Mouse (Mus musculus) kidney, embryonic 14.5 days (tissue): ENCODE measurements around the gene Pfdn4. TPM values are rescaled to one million over a fixed set of nuclear protein-coding genes. Genes with fewer than 3 reads are reported as not detected.

ENCODE experiments used
- ATAC-seq: fragments of 200-750 bp; cut with Nextera tagmentation; 2 replicates; pipeline ENCODE4 v1.8.0; 2017; ENCODE audit warnings: moderate number of reproducible peaks, mild to moderate bottlenecking, moderate TSS enrichment, moderate library complexity; ENCODE audit not compliant: low FRiP score, low TSS enrichment
- H3K27ac ChIP-seq: fragments of 300-500 bp; sonication (generic); 2 replicates; pipeline ENCODE4 v1.5.1; 2014; ENCODE audit warnings: low read depth, mild to moderate bottlenecking, low read length, moderate library complexity, mixed read lengths
- H3K27me3 ChIP-seq: fragments of 300-500 bp; sonication (generic); 2 replicates; pipeline ENCODE4 v1.6.1; 2014; ENCODE audit warnings: mild to moderate bottlenecking, low read length; ENCODE audit not compliant: control insufficient read depth, insufficient read depth
- H3K36me3 ChIP-seq: fragments of 300-500 bp; sonication (generic); 2 replicates; pipeline ENCODE4 v1.6.1; 2014; ENCODE audit warnings: low read length, mixed read lengths; ENCODE audit not compliant: control insufficient read depth, insufficient read depth
- H3K4me1 ChIP-seq: fragments of 300-500 bp; sonication (generic); 2 replicates; pipeline ENCODE4 v1.6.1; 2014; ENCODE audit warnings: low read length, mixed read lengths; ENCODE audit not compliant: control insufficient read depth, insufficient read depth
- H3K4me2 ChIP-seq: fragments of 300-500 bp; sonication (generic); replicated peaks from 2 replicates; pipeline ENCODE4 v1.6.1; 2014; ENCODE audit warnings: low read depth, mild to moderate bottlenecking, low read length
- H3K4me3 ChIP-seq: fragments of 300-500 bp; sonication (generic); 2 replicates; pipeline ENCODE4 v1.5.1; 2014; ENCODE audit warnings: mild to moderate bottlenecking, low read length
- H3K9ac ChIP-seq: fragments of 300-500 bp; sonication (generic); 2 replicates; pipeline ENCODE4 v1.6.1; 2014; ENCODE audit warnings: low read depth, mild to moderate bottlenecking, low read length, moderate library complexity
- H3K9me3 ChIP-seq: fragments of 300-500 bp; sonication (generic); 2 replicates; pipeline ENCODE4 v1.6.1; 2016; ENCODE audit warnings: low read length; ENCODE audit not compliant: control insufficient read depth
- WGBS: fragments of 180-500 bp; shearing (Covaris S2); extraction: QIAGEN DNeasy Blood & Tissue Kit; methylation state at CpG from one replicate; pipeline ENCODE4 v1.1.7; 2014; 5-methylcytosine and 5-hydroxymethylcytosine counted together
- polyA plus RNA-seq: library from polyadenylated mRNA; unstranded; fragments of >200 nt; fragmentation: Nextera tagmentation; extraction: Ambion mirVana; gene quantifications from 2 replicates; pipeline ENCODE4 v1.2.1, GENCODE M21; 2014

The Pfdn4 gene
- polyA plus RNA-seq, 1 experiment from 2014 or later, result 102 TPM

DNA sequence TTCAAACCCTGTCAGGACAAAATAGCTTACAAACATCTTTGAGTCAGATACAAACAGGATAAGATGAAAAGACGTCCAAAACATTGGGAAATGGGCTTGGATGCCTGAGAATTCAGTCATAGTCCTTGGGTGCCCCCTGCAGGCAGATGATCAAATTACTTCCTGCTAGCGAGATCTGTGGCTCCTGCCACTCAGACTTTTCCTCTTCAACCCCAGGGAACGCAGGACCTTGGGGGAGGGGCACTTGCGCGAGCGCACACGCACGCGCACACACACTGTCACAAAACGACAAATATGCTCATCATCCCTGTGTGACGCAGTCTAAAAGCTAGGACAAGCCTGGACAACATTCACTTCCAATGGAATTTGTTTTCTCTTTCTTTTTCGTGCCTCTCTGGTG, 12.6 kb downstream of the Pfdn4 start:
- 2% methylated on average over 12 of the region's 12 CpGs for WGBS
- Histone ChIP-seq H3K4me2 (peak overlapping the region; percentile 42), H3K4me3 (peak overlapping the region; percentile 25; the same call in 1 of the 2 replicates), H3K36me3 (no peaks in the 10 kb centered on the region), H3K9ac (peak overlapping the region; percentile 38), H3K4me1 (peaks cover 14% of the 10 kb centered on the region; the same call in 1 of the 2 replicates), H3K27ac (no peak overlapping the region), H3K27me3 (peaks cover 7% of the 10 kb centered on the region), H3K9me3 (no peaks in the 10 kb centered on the region)
- ATAC-seq, result no peak

DNA sequence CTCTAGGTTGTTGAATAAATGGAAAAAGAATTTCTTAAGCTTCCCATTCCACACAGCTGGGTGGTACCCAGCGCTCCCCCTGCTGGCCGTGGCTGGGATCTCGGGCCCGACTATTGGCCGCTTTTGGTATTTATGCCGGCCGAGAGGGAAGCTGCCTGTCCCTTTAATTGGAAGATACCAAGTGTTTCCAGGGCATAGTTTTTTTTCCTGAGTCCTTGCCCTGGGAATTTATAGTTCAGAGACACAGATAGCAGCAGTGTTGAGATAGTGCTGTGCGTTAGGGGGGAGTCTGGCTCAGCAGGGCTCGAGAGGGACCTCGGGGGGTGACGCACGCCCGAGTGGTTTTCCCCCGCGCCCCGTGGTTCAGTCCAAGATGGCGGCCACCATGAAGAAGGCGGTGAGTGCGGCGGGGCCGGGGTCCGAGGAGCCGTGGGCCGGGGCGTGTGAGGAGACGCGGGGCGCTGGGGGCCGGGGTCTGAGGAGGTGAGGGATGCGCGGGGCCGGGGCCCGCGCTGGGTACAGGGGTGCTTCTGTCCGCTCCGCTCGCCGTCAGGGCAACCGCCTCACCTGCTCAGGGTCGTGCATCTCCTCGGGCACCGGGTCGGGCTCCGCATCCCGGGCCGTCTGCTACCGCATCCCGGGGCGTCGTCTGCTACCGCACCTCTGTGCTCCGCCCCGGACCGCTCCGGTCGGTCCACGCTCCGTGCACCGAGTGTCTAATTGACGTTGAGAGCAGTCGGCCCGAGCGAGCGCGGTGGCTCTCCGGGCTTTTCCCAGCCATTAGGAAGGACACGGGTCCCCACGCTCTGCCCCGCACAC, 15.1 kb downstream of the Pfdn4 start:
- peak overlapping the region; percentile 77 for H3K4me2 ChIP-seq
- H3K9me3 ChIP-seq, result no peaks in the 10 kb centered on the region
- peaks cover 8% of the 10 kb centered on the region for H3K36me3 ChIP-seq
- peak overlapping the region; percentile 90 for H3K9ac ChIP-seq
- H3K27me3 ChIP-seq, result peaks cover 5% of the 10 kb centered on the region
- under 1% methylated on average over 62 of the region's 69 CpGs for WGBS
- H3K27ac ChIP-seq, result peak overlapping the region; percentile 62; the same call in 1 of the 2 replicates
- peak overlapping the region; percentile 97 for H3K4me3 ChIP-seq
- peaks cover 14% of the 10 kb centered on the region; the same call in 1 of the 2 replicates for H3K4me1 ChIP-seq
- peak; percentile 73 for ATAC-seq

DNA sequence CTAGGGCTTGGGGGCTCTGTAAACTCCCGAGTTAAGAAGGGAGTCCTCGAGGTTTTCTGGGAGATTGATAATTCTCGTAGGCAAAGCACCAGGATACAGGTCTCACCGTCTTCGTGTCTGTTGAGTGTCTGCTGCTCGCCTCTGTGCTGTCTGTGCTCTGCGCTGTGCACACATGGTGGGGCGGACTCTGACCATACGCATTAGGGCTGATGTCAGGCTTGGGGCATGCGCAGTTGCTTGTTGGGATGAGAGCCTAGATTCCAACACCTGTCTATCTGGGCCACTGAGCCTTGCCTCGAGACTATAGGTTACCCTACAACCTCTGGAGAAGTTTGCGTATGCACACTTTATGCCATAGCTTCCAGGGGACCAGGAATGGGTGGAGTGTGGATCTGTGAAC, 17.5 kb downstream of the Pfdn4 start:
- no peaks in the 10 kb centered on the region for H3K9me3 ChIP-seq
- no peaks in the 10 kb centered on the region for H3K27me3 ChIP-seq
- H3K4me1 ChIP-seq, result peaks cover 11% of the 10 kb centered on the region; the same call in 1 of the 2 replicates
- no peak overlapping the region for H3K27ac ChIP-seq
- 93% methylated on average over 12 of the region's 12 CpGs for WGBS
- no peak overlapping the region for H3K9ac ChIP-seq
- H3K4me3 ChIP-seq, result no peak overlapping the region
- H3K4me2 ChIP-seq, result no peak overlapping the region
- H3K36me3 ChIP-seq, result peaks cover 31% of the 10 kb centered on the region
- ATAC-seq, result no peak

DNA sequence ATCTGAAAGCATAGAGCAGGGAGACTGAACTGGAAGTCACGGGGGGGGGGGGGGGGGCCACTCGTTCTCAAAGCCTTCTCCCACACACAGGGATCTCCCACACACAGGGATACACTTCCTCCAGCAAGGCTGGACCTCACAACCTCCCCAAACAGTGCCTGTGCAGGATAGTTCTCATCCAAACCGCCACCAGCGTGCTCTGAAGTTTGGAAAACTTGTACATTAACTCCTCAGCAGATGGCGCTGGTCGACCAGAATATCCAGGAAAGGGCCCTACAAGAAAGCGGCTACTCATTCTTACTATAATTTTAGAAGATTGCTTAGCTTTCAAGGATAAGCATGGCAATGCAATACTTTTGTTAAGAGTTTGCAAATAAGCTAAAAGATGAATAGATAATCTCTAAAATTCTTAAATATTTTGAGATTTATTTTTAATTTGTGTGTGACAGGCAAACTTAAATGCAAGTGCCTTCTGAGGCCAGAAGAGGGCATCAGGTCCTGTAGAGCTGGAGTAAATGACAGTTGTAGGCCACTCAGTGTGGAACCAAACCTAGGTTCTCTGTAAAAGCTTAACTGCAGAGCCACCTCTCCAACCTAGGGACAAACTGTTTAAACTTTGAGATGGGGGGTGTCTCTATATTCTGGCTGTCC, 24.2 kb downstream of the Pfdn4 start:
- peak; percentile 47 for ATAC-seq
- no peaks in the 10 kb centered on the region for H3K4me1 ChIP-seq
- no peaks in the 10 kb centered on the region for H3K27me3 ChIP-seq
- no peak overlapping the region for H3K4me3 ChIP-seq
- H3K36me3 ChIP-seq, result peaks cover 40% of the 10 kb centered on the region
- no peak overlapping the region for H3K4me2 ChIP-seq
- no peak overlapping the region for H3K9ac ChIP-seq
- no peaks in the 10 kb centered on the region for H3K9me3 ChIP-seq
- WGBS, result 5% methylated on average over 7 of the region's 7 CpGs
- no peak overlapping the region for H3K27ac ChIP-seq

DNA sequence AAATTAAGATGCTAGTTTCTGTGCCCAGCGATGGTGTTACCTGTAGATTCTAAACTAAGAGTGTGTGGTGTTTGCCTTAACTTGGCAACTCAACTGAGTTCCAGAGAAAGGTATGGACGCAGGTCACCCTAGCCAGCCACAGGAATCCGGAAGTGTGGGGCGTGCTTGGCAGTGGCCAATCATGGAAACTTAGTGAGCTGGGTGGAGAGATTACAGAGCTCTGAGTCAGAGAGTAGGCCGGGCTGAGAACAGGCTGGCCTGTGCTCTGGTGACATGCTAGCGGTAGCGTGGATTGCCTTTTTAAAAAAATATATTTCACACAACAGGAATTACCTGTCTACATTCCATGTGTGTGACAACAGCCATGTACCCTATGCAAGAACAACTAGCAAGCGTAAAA, 30.3 kb downstream of the Pfdn4 start:
- no peak for ATAC-seq

DNA sequence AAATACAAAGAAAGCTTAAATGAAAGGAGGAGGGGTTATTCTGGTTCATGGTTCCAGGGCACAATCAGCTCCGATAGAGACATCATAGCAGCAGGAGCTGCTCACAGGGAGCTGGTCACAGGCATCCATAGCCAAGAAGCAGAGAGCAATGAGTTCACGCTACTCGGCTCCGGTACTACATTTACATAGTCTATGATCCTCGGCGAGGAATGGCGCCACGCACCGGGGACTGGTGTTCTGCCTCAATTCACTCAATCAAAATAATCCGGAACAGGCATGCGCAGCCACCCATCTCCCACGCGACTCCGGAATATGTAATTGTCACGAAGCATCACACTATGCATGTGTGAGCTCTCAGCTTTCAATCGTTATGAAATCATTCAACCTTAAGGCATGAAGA, 31.8 kb downstream of the Pfdn4 start:
- H3K4me2 ChIP-seq, result no peak overlapping the region

More for the DNA sequence above, 30.3 kb downstream of the Pfdn4 start:
- Histone ChIP-seq H3K4me3 (no peak overlapping the region), H3K4me2 (no peak overlapping the region), H3K27me3 (no peaks in the 10 kb centered on the region), H3K9ac (no peak overlapping the region), H3K9me3 (no peaks in the 10 kb centered on the region), H3K4me1 (no peaks in the 10 kb centered on the region), H3K27ac (no peak overlapping the region), H3K36me3 (no peaks in the 10 kb centered on the region)
- WGBS, result 88% methylated on average over 8 of the region's 8 CpGs

DNA sequence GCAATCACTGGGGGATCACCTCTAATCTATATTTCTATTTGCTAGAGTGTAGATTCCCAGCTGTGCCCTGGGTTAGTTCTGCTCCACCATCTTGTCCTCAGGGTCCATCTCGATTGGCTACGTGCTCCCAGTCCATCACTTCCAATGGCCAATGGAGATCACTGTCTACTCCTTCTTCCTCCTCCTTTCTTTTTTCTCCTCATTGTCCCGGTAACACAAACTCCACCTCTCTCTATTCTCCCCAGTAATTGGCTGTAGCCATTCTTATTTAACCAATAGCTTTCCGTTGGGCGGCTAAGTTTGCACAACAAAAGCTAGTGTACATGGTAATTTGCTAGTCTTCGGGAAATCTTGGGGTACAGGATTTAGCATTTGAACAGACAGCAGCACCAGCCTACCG, 33.5 kb downstream of the Pfdn4 start:
- WGBS, result 96% methylated on average over 7 of the region's 7 CpGs
- no peaks in the 10 kb centered on the region for H3K4me1 ChIP-seq
- no peak overlapping the region for H3K27ac ChIP-seq
- H3K27me3 ChIP-seq, result no peaks in the 10 kb centered on the region
- H3K9ac ChIP-seq, result no peak overlapping the region
- no peak overlapping the region for H3K4me3 ChIP-seq
- ATAC-seq, result no peak
- H3K9me3 ChIP-seq, result no peaks in the 10 kb centered on the region
- H3K36me3 ChIP-seq, result no peaks in the 10 kb centered on the region
- H3K4me2 ChIP-seq, result no peak overlapping the region

More for the DNA sequence above, 31.8 kb downstream of the Pfdn4 start:
- Histone ChIP-seq H3K9me3 (no peaks in the 10 kb centered on the region), H3K4me1 (no peaks in the 10 kb centered on the region), H3K27ac (no peak overlapping the region), H3K36me3 (no peaks in the 10 kb centered on the region), H3K9ac (no peak overlapping the region), H3K27me3 (no peaks in the 10 kb centered on the region), H3K4me3 (no peak overlapping the region)
- ATAC-seq, result no peak
- 86% methylated on average over 16 of the region's 16 CpGs for WGBS

DNA sequence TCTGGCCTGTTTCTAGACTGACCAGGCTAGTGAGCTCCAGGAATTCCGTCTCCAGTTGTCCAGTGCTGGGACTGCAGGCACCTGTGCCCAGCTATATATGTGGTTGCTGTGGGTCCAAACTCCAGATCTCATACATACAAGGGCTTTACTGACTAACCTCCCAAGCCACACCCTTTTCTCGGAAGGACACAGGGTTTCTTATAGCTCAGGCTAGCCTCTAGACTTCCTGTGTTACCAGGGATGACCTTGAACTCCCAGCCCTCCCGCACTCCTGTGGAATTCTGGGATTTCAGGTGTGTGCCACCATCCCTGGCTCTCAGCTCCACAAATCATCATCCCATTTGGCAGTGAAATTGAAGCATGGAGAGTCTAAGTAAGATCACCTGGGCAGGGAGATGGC, 34.0 kb downstream of the Pfdn4 start:
- Histone ChIP-seq H3K4me2 (no peak overlapping the region), H3K9me3 (no peaks in the 10 kb centered on the region), H3K27me3 (no peaks in the 10 kb centered on the region), H3K27ac (no peak overlapping the region), H3K4me1 (no peaks in the 10 kb centered on the region), H3K9ac (no peak overlapping the region), H3K4me3 (no peak overlapping the region), H3K36me3 (no peaks in the 10 kb centered on the region)
- ATAC-seq, result no peak
- WGBS, result 94% methylated on average over 3 of the region's 3 CpGs
